Mouse (Mus musculus): ENCODE results near the gene Vps37b. TPM values are rescaled to one million over a fixed set of nuclear protein-coding genes. Genes with fewer than 3 reads are reported as not detected.
A peak's percentile ranks its signal among the peaks of the same experiment; 100 is the strongest.

Vps37b gene
- polyA plus RNA-seq, 1 experiment from 2014 or later, result 58.1 TPM

DNA sequence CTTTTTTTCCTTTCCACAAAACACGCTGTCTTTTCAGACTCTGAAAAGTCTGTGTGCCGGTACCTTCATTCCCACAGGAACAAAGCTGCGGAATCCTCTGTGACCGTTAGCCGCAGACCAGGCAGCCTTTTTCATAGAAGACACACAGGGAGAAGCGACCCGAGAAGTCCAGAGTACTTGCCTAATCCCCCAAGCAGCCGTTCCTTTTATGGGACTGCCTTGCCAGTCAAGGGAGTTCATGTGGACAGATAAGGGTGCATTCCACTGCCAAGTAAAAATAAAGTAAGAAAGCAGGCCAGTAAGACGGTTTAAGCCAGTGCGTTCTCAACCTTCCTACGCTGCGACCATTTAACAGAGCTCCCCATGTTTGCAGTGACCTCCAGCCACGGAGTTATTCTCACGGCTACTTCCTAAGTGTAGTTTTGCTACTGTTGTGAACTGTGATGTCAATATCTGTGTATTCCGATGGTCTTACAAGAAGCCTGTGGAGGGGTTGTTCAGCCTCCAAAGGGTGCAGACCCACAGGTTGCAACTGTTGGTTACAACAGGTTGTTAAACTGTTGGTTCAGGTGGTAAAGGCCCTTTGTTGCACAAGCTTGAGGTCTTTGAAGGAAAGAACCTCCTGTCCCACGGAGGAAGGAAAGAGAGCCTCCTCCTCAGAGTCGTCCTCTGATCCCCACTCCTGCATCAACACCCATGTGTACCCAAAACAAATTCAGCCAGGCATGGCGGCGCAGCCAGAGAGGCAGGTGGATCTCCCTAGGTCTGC is 4.2 kb downstream of the Vps37b start:
- no peak for DNase-seq (ENCODE audit: low spot score)
- H3K4me1 ChIP-seq, result peaks cover 89% of the 10 kb centered on the region
- 53% methylated on average over 19 of the region's 19 CpGs for WGBS
- H3K9me3 ChIP-seq (replicated peaks), result no peaks in the 10 kb centered on the region
- H3K27me3 ChIP-seq (ENCODE audit: low read depth, poor library complexity, severe bottlenecking), result no peaks in the 10 kb centered on the region
- H3K36me3 ChIP-seq, result peaks cover 43% of the 10 kb centered on the region
- H3K4me3 ChIP-seq, result peak overlapping the region; percentile 35
- peak overlapping the region; percentile 78 for H3K27ac ChIP-seq (replicated peaks)

DNA sequence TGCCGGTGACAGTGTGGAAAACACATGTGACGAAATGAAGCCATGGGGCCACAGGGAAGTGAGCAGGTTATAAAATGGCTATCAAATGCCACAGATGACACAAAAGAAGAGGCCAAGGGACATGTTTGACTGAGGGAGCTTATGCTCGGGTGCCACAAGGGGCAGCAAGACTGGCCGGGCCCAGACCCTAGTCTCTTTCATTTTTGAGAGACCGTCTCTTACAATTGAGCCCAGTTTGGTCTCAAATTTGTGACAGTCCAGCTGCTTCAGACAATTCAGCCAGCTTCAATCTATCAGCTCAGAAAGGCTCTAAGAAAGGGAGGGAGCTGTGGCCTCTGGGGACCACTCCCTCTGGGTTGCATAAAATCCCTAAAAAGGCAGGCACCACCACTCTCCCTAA is 5.5 kb downstream of the Vps37b start:
- Histone ChIP-seq H3K4me3 (no peak overlapping the region; the same call in 1 of the 2 replicates), H3K27me3 (ENCODE audit: low read depth, poor library complexity, severe bottlenecking) (no peaks in the 10 kb centered on the region), H3K4me1 (peaks cover 98% of the 10 kb centered on the region), H3K9me3 (replicated peaks) (no peaks in the 10 kb centered on the region), H3K27ac (replicated peaks) (peak overlapping the region; percentile 78), H3K36me3 (peaks cover 54% of the 10 kb centered on the region)
- no peak for DNase-seq (ENCODE audit: low spot score)
- 75% methylated on average over 5 of the region's 5 CpGs for WGBS

DNA sequence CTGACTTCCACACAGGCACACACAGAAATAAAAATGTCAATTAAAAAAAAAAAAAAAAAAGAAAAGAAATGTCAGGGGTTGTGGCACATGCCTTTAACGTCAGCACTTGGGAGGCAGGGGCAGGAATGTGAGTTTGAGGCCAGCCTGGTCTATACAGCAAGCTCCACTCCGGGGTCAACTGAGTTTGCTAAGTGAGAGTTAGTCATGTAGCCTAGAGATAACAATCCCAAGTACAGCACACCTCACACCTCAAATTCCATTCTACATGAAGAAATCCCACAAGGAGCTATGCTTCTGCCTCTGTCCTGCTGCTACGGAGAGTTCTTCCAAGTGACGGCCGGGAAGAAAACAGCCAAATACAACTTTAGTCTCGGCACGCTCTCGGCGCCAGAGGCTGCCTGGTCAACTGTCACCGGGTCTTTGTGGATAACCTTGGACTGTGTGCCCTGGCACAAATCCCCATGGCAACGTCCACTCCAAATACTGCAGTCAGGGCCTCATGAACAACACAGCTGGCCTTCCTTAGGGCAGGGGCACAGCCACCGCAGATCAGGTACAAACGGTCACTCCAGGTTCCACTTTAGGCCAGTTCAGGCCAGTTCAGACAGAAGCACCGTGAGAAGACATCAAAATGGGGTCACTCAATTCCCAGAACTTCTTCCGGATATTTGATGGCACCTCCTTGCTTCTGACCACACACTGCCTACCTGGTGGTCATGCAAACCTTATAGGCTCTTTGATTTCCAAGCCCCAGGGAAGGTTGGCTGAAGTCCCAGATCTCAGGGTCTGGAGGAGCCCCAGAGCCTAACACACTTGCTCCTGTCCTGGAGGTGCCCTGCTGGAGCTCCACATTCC is 6.3 kb downstream of the Vps37b start:
- no peaks in the 10 kb centered on the region for H3K9me3 ChIP-seq (replicated peaks)
- no peaks in the 10 kb centered on the region for H3K27me3 ChIP-seq (ENCODE audit: low read depth, poor library complexity, severe bottlenecking)
- no peak for DNase-seq (ENCODE audit: low spot score)
- H3K4me3 ChIP-seq, result no peak overlapping the region
- peak overlapping the region; percentile 78 for H3K27ac ChIP-seq (replicated peaks)
- H3K36me3 ChIP-seq, result peaks cover 62% of the 10 kb centered on the region
- 92% methylated on average over 15 of the region's 15 CpGs for WGBS
- peaks cover 98% of the 10 kb centered on the region for H3K4me1 ChIP-seq

DNA sequence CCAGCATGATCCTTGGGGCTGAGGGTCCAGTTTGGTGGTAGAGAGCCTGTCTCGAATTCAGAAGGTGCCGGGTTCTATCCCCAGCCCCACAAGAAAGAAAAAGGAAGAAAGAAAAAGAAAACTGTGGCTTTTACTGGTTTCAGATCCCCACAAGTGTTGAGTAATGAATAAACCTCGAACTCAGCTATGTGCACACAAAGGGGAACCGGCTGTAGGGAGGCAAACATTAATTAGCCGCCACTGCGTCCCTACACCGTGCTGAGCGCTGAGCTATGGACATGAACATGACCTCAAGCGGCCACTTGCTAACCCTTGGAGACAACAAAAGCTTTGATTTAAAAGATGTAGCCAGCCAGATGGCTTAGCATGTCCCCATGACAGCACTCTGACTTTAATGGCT is 6.9 kb downstream of the Vps37b start:
- no peak for DNase-seq (ENCODE audit: low spot score)
- WGBS, result 73% methylated on average over 9 of the region's 9 CpGs
- Histone ChIP-seq H3K36me3 (peaks cover 63% of the 10 kb centered on the region), H3K27me3 (ENCODE audit: low read depth, poor library complexity, severe bottlenecking) (no peaks in the 10 kb centered on the region), H3K4me1 (peaks cover 96% of the 10 kb centered on the region), H3K4me3 (no peak overlapping the region; the same call in 1 of the 2 replicates), H3K27ac (replicated peaks) (peak overlapping the region; percentile 78), H3K9me3 (replicated peaks) (no peaks in the 10 kb centered on the region)

DNA sequence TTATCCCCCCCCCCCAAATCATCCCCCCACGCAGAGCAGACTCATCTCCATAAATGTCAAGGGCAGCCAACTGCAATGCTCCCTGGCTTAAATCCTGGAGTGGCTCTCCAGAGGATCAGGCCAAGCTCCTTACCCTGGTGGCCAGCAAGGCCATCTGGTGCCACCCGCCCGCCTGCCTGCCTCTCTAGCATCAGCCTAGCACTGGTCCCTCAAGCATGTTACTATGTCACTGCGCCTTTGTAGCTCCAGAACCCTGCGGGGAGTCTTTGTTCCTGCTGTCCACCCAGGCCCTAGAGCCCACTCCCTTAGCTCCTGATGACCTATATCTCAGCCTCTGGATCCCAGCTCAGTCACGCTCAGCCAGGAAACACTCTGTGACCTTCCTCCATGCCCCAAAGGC is 7.4 kb downstream of the Vps37b start:
- Histone ChIP-seq H3K27me3 (ENCODE audit: low read depth, poor library complexity, severe bottlenecking) (no peaks in the 10 kb centered on the region), H3K9me3 (replicated peaks) (no peaks in the 10 kb centered on the region), H3K4me3 (no peak overlapping the region; the same call in 1 of the 2 replicates), H3K4me1 (peaks cover 96% of the 10 kb centered on the region), H3K36me3 (peaks cover 61% of the 10 kb centered on the region), H3K27ac (replicated peaks) (peak overlapping the region; percentile 78)
- no peak for DNase-seq (ENCODE audit: low spot score)
- WGBS, result 71% methylated on average over 6 of the region's 6 CpGs

DNA sequence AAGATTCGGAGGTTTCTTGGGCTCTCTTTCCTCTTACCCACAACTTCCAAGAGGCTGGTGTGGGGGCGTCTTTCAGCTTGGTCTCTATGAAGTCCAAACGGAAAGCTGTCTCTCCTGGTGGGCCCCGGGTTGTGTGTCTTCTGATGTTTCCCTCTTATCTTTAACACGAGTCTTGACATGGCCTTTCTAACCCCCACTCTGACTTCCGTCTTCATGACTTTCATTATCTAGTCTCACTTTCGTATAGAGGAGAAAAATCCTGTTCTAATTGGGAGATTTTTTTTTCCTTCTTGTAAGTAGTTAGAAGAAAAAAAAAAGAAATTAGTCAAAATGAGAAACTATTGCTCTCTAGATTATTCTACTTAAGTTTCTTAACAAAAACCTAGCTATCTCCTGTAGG is 9.7 kb downstream of the Vps37b start:
- H3K27me3 ChIP-seq (ENCODE audit: low read depth, poor library complexity, severe bottlenecking), result no peaks in the 10 kb centered on the region
- H3K9me3 ChIP-seq (replicated peaks), result no peaks in the 10 kb centered on the region
- no peak for DNase-seq (ENCODE audit: low spot score)
- WGBS, result 87% methylated on average over 7 of the region's 7 CpGs
- no peak overlapping the region for H3K4me3 ChIP-seq
- H3K27ac ChIP-seq (replicated peaks), result 0 out of 2 replicates have a peak overlapping the region, but pooled peaks have one; percentile 38
- H3K4me1 ChIP-seq, result peaks cover 96% of the 10 kb centered on the region
- peaks cover 57% of the 10 kb centered on the region for H3K36me3 ChIP-seq

DNA sequence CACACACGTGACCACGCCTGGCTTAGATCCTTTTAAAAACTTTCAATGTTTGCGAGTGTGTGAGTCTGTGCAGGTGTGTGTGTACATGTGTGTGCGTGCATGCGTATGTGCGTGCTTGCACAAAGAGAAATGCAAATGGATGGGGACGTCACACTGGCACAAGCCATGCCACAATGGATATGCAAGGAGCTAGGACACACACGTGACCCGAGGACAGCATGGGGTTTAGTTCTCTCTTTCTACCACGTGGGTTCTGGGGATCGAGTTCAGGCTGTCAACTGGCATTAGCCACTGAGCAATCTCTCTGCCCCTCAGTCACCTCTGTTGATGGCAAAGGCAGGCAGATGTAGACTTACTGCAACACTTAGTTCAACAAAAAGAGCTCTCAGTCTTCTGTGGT is 10.4 kb downstream of the Vps37b start:
- no peak overlapping the region for H3K27ac ChIP-seq (replicated peaks)
- no peaks in the 10 kb centered on the region for H3K27me3 ChIP-seq (ENCODE audit: low read depth, poor library complexity, severe bottlenecking)
- DNase-seq (ENCODE audit: low spot score), result no peak
- peaks cover 52% of the 10 kb centered on the region for H3K36me3 ChIP-seq
- WGBS, result 82% methylated on average over 11 of the region's 11 CpGs
- peaks cover 96% of the 10 kb centered on the region for H3K4me1 ChIP-seq
- H3K9me3 ChIP-seq (replicated peaks), result no peaks in the 10 kb centered on the region
- no peak overlapping the region for H3K4me3 ChIP-seq

DNA sequence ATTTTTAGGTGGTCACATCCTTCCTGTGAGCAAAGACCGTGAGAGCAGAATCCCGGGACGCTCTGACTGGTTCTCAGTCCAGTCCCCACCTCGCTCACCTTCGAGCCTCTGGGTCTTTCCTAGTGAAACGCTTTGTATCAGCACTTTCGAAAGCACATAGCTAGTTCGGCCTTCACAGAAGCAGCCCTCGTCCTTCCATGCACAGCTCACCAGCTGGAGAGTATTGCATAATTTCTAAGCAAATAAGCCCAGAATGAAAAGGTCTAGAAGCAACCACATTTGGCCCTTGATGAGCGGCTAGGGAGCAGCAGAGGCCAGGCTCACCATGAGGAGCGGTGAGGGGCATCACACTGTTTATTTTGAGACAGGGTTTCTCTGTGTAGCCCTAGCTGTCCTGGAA is 10.9 kb downstream of the Vps37b start:
- peaks cover 96% of the 10 kb centered on the region for H3K4me1 ChIP-seq
- no peak overlapping the region for H3K4me3 ChIP-seq
- no peak overlapping the region; the same call in 1 of the 2 replicates for H3K27ac ChIP-seq (replicated peaks)
- 91% methylated on average over 11 of the region's 11 CpGs for WGBS
- no peaks in the 10 kb centered on the region for H3K9me3 ChIP-seq (replicated peaks)
- H3K36me3 ChIP-seq, result peaks cover 52% of the 10 kb centered on the region
- DNase-seq (ENCODE audit: low spot score), result no peak
- no peaks in the 10 kb centered on the region for H3K27me3 ChIP-seq (ENCODE audit: low read depth, poor library complexity, severe bottlenecking)

DNA sequence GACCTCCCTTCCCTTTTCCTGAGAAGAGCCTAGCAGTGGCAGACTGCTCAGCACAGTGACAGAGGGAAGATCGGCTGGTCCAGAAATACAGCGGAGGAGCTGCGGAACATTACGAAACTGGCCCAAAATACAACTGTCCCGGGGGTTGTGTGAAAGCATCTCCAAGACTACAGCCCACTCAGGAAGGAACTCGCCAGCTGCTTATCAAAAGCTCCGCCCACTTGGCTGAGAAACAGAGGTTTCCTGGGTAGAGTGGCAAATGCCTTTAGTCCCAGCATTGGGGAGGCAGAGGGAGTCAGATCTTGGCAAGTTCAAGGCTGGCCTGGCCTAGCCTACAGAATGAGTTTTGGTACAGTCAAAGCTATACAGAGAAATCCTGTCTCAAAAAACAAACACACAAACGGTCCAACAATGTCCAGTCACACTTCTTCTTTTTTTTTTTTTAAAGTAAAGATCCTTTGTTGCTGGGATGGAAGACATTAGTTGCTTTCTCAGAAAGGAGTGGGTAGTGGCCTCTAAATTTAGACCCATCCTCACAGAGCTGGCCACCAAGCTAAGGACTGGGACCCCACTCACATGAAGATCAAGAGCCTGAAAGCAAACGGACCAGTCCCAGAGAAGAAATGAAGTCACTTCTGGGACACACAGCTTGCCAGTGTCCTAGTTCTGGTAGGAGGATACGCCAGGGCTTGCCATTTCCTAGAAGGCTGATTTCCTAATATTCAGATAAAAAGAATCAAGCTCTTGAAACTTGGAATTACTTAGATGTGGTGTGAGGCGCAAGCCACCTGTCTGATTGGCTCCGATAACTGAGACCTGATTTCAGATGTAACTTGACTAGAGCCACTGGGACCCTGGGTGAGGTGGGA is 12.5 kb downstream of the Vps37b start:
- H3K27me3 ChIP-seq (ENCODE audit: low read depth, poor library complexity, severe bottlenecking), result no peaks in the 10 kb centered on the region
- H3K4me1 ChIP-seq, result peaks cover 96% of the 10 kb centered on the region
- 0 out of 2 replicates have a peak overlapping the region, but pooled peaks have one; percentile 56 for H3K27ac ChIP-seq (replicated peaks)
- DNase-seq (ENCODE audit: low spot score), result no peak
- H3K36me3 ChIP-seq, result peaks cover 48% of the 10 kb centered on the region
- H3K4me3 ChIP-seq, result no peak overlapping the region
- no peaks in the 10 kb centered on the region for H3K9me3 ChIP-seq (replicated peaks)
- WGBS, result 75% methylated on average over 12 of the region's 12 CpGs

DNA sequence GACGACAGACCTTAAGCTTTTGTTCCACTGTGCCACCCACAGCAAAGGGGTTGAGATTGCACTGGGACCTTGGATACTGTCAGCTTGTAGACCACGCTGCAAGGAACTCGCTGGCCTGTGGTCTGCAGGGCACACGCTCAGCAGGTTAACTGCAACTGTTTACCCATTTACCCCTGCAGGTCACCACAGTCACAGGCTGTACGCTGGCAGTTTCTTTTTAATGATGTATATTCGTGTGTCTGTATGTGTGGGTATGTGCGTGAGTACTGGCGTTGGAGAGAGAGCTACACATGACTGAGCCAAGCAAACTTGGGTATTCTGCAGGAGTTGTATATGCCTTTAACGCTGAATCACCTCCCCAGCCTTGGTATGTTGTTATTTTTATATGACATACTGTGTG is 13.4 kb downstream of the Vps37b start:
- peaks cover 96% of the 10 kb centered on the region for H3K4me1 ChIP-seq
- 90% methylated on average over 9 of the region's 9 CpGs for WGBS
- H3K4me3 ChIP-seq, result no peak overlapping the region
- H3K36me3 ChIP-seq, result peaks cover 48% of the 10 kb centered on the region
- no peaks in the 10 kb centered on the region for H3K27me3 ChIP-seq (ENCODE audit: low read depth, poor library complexity, severe bottlenecking)
- H3K27ac ChIP-seq (replicated peaks), result no peak overlapping the region
- no peaks in the 10 kb centered on the region for H3K9me3 ChIP-seq (replicated peaks)
- no peak for DNase-seq (ENCODE audit: low spot score)

DNA sequence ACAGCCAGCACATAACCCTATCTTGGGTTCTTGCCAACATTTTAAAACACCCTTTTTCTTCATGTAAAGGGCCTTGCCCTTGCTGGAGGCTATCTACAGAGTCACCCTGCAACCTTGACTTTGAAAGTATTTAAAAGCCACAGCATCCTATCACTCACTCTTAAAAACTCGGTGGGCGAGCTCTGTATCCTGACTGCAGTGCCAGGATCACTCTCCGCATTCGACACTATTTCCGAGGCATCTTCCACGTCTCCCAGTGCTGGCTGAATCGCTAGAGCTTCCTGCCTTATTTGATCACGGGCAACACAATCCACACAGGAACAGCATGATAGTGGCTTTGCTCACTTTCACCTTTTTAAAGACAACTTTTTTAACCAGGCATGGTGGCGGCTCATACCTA is 14.1 kb downstream of the Vps37b start:
- peaks cover 96% of the 10 kb centered on the region for H3K4me1 ChIP-seq
- WGBS, result 92% methylated on average over 9 of the region's 9 CpGs
- DNase-seq (ENCODE audit: low spot score), result no peak
- no peak overlapping the region for H3K4me3 ChIP-seq
- H3K27me3 ChIP-seq (ENCODE audit: low read depth, poor library complexity, severe bottlenecking), result no peaks in the 10 kb centered on the region
- H3K36me3 ChIP-seq, result peaks cover 44% of the 10 kb centered on the region
- H3K9me3 ChIP-seq (replicated peaks), result no peaks in the 10 kb centered on the region
- H3K27ac ChIP-seq (replicated peaks), result peak overlapping the region; percentile 52; the same call in 1 of the 2 replicates

DNA sequence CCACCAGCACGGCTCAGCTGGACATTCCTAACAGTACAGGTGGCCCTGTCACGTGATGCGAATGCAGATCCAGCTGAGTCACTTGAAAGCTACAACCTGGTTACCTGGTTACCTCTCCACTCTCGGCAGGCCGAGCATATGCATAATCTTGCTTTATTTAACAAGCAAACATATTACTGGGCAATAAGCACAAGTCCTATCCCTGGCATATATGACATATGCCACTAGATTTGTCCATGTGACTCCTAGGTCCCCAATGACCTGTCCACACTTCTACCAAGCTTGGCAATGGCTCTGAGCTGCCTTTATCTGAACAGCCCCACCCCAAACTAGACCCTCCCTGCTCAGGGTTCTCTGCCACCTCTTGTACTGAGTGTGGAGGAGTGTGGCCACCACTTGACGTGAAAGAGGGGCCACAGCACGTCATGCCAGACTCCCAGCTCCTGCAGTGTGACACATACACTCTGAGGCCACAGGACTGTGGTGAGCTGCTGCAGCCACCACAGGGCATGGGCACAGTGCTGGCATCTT is 15.7 kb downstream of the Vps37b start:
- peaks cover 29% of the 10 kb centered on the region for H3K36me3 ChIP-seq
- 89% methylated on average over 7 of the region's 7 CpGs for WGBS
- H3K27ac ChIP-seq (replicated peaks), result peak overlapping the region; percentile 42; the same call in 1 of the 2 replicates
- H3K4me3 ChIP-seq, result no peak overlapping the region
- H3K9me3 ChIP-seq (replicated peaks), result no peaks in the 10 kb centered on the region
- no peaks in the 10 kb centered on the region for H3K27me3 ChIP-seq (ENCODE audit: low read depth, poor library complexity, severe bottlenecking)
- no peak for DNase-seq (ENCODE audit: low spot score)
- H3K4me1 ChIP-seq, result peaks cover 97% of the 10 kb centered on the region

All from midbrain, embryonic 10.5 days (tissue).